Comparison of ENCODE assay signal across 21 mouse cellular contexts in genomic region chr2:170257671-170258235, GRCm38 (mm10).
DNase-seq lines count a peak whose midpoint lies in the region; ATAC-seq and TF ChIP-seq lines count a peak whose summit lies in the region.
"Had no signal": no experiment of that assay in that cellular context is flagged by ENCODE, and none has a peak within 500 bp of the region (broad histone marks: within the 10 kb centered on the region; RNA-seq: fewer than 3 reads in every experiment).

No protein-coding gene starts in this region.

- H3K4me3 ChIP-seq in ES-E14 (ENCODE audit: insufficient read depth in 1 of 2, low read depth in 1 of 2, low read length in 2 of 2, poor library complexity in 1 of 2, severe bottlenecking in 1 of 2), result peak overlapping the region in 1 of 2 experiments; percentile 36; a peak in 1 of 4 replicates
- H3K4me3 ChIP-seq in layer of hippocampus, adult 2 months, result no peak overlapping the region
- H3K4me3 ChIP-seq: embryonic facial prominence, embryonic 13.5 days; forebrain, embryonic 10.5 days; forebrain, embryonic 15.5 days; liver, embryonic 15.5 days; lung, embryonic 15.5 days; midbrain, embryonic 12.5 days; neural tube, embryonic 13.5 days had no signal

- no peaks in the 10 kb centered on the region for H3K36me3 ChIP-seq in ES-E14 (ENCODE audit: control insufficient read depth, insufficient read depth, low read length, poor library complexity, severe bottlenecking)
- H3K36me3 ChIP-seq: embryonic facial prominence, embryonic 13.5 days; forebrain, embryonic 10.5 days; forebrain, embryonic 15.5 days; liver, embryonic 15.5 days; lung, embryonic 15.5 days; midbrain, embryonic 12.5 days; neural tube, embryonic 13.5 days had no signal

- peak; percentile 27 for DNase-seq in adrenal gland, postnatal 14 days
- DNase-seq in adrenal gland, postnatal 36 days, result no peak
- DNase-seq in B cell, adult 2 months, result peak; percentile 49 to 51
- peak; percentile 68 for DNase-seq in ES-E14 (ENCODE audit: low read depth, low spot score)
- no peak for DNase-seq in layer of hippocampus, adult 2 months (ENCODE audit: low spot score in 2 of 2)
- DNase-seq in layer of hippocampus, adult 8-10 months (ENCODE audit: low spot score in 2 of 2), result no peak
- DNase-seq: cerebellum, adult 11-12 months; gastrocnemius, postnatal 25 days; layer of hippocampus, postnatal 36 days; right cerebral cortex, postnatal 4 days had no signal

- 0 out of 2 replicates have a peak, but pooled peaks have one; percentile 46 for ATAC-seq in megakaryocyte-erythroid progenitor cell, adult 5-6 weeks (replicated peaks; ENCODE audit: low FRiP score, low TSS enrichment, poor library complexity, severe bottlenecking)
- ATAC-seq: CD4-positive, CD25-positive, alpha-beta regulatory T cell, adult 4 months; forebrain, embryonic 15.5 days; intestine, postnatal 0 days had no signal

- H3K27ac ChIP-seq in ES-E14 (ENCODE audit: insufficient read depth, low read depth, low read length, poor library complexity, severe bottlenecking), result no peak overlapping the region
- no peak overlapping the region for H3K27ac ChIP-seq in layer of hippocampus, adult 2 months
- H3K27ac ChIP-seq: embryonic facial prominence, embryonic 13.5 days; forebrain, embryonic 10.5 days; forebrain, embryonic 15.5 days; hindbrain, embryonic 14.5 days; liver, embryonic 15.5 days; lung, embryonic 15.5 days; midbrain, embryonic 12.5 days; neural tube, embryonic 13.5 days had no signal

- H3K9ac ChIP-seq in ES-E14 (ENCODE audit: insufficient read depth, low read depth, low read length, poor library complexity, severe bottlenecking), result no peak overlapping the region
- H3K9ac ChIP-seq: embryonic facial prominence, embryonic 13.5 days; forebrain, embryonic 15.5 days; hindbrain, embryonic 14.5 days; liver, embryonic 15.5 days; lung, embryonic 15.5 days; midbrain, embryonic 12.5 days; neural tube, embryonic 13.5 days had no signal

- peaks cover 2 to 14% of the 10 kb centered on the region in 2 experiments; a peak in 2 of 4 replicates for H3K4me1 ChIP-seq in ES-E14 (ENCODE audit: control insufficient read depth in 2 of 2, insufficient read depth in 2 of 2, low read length in 2 of 2, poor library complexity in 1 of 2)
- H3K4me1 ChIP-seq: forebrain, embryonic 10.5 days; forebrain, embryonic 15.5 days; midbrain, embryonic 12.5 days had no signal

- in situ Hi-C loops in ES-E14 (cut with MboI; ENCODE audit: low sequenced_read_pairs in 2 of 2, unreplicated experiment in 2 of 2), result no loop called here

- H3K9me3 ChIP-seq in ES-E14 (ENCODE audit: control insufficient read depth, insufficient read depth, low read depth, low read length), result no peaks in the 10 kb centered on the region
- H3K9me3 ChIP-seq: embryonic facial prominence, embryonic 13.5 days; forebrain, embryonic 10.5 days; forebrain, embryonic 15.5 days; liver, embryonic 15.5 days; lung, embryonic 15.5 days; midbrain, embryonic 12.5 days; neural tube, embryonic 13.5 days had no signal

- TF ChIP-seq CTCF in layer of hippocampus, adult 2 months (conservative IDR thresholded peaks at IDR 0.05), result no peak

TF ChIP-seq in ES-E14, 5 proteins besides CTCF, POLR2A, EP300 and RAD21:
- TF ChIP-seq ZC3H11A (IDR thresholded peaks at IDR 0.05; ENCODE audit: borderline replicate concordance, low read depth, low read length), result no peak
- no peak for TF ChIP-seq ZNF384 (IDR thresholded peaks at IDR 0.05; ENCODE audit: low read depth, low read length)
- TF ChIP-seq HCFC1 (IDR thresholded peaks at IDR 0.05; ENCODE audit: borderline replicate concordance, insufficient read depth, low read length), result no peak
- TF ChIP-seq MAFK (IDR thresholded peaks at IDR 0.05; ENCODE audit: insufficient read depth, low read depth, low read length), result no peak
- TF ChIP-seq CHD2 (IDR thresholded peaks at IDR 0.05; ENCODE audit: low read depth, low read length), result no peak

Comparison
In these comparisons a context has a peak if more than half of its experiments do, and no peak if none do; other contexts are left out.
1. DNase-seq: peak in adrenal gland, postnatal 14 days (single experiment), B cell, adult 2 months (2 of 2) and ES-E14 (single experiment); none in adrenal gland, postnatal 36 days (0 of 2), layer of hippocampus, adult 2 months (0 of 2) and layer of hippocampus, adult 8-10 months (0 of 2).